Mouse (Mus musculus) midbrain, embryonic 14.5 days (tissue): ENCODE measurements around the gene Il12rb2. TPM values are rescaled to one million over a fixed set of nuclear protein-coding genes. Genes with fewer than 3 reads are reported as not detected.

Source experiments
- ATAC-seq: fragments of 200-750 bp; cut with Nextera tagmentation; 2 replicates; pipeline ENCODE4 v1.8.0; 2017; ENCODE audit warnings: moderate number of reproducible peaks, moderate library complexity; ENCODE audit not compliant: low FRiP score, low TSS enrichment
- DNase-seq: peaks from one replicate; pipeline ENCODE4 v3.0.0-alpha.2; 2015
- H3K27ac ChIP-seq: fragments of 300-500 bp; sonication (generic); replicated peaks from 2 replicates; pipeline ENCODE4 v1.5.1; 2014; ENCODE audit warnings: mild to moderate bottlenecking, low read depth, low read length, moderate library complexity
- H3K27me3 ChIP-seq: fragments of 300-500 bp; sonication (generic); 2 replicates; pipeline ENCODE4 v1.6.1; 2014; ENCODE audit warnings: low read length, control low read depth, mixed read lengths; ENCODE audit not compliant: control insufficient read depth, insufficient read depth
- H3K36me3 ChIP-seq: fragments of 300-500 bp; sonication (generic); 2 replicates; pipeline ENCODE4 v1.6.1; 2014; ENCODE audit warnings: low read length, control low read depth; ENCODE audit not compliant: control insufficient read depth, insufficient read depth
- H3K4me1 ChIP-seq: fragments of 300-500 bp; sonication (generic); 2 replicates; pipeline ENCODE4 v1.6.1; 2014; ENCODE audit warnings: mild to moderate bottlenecking, antibody characterized with exemption, low read length, control low read depth; ENCODE audit not compliant: control insufficient read depth, insufficient read depth
- H3K4me2 ChIP-seq: fragments of 300-500 bp; sonication (generic); 2 replicates; pipeline ENCODE4 v1.6.1; 2014; ENCODE audit warnings: mild to moderate bottlenecking, low read length, moderate library complexity
- H3K4me3 ChIP-seq: fragments of 300-500 bp; sonication (generic); replicated peaks from 2 replicates; pipeline ENCODE4 v1.5.1; 2014; ENCODE audit warnings: low read depth, low read length
- H3K9ac ChIP-seq: fragments of 300-500 bp; sonication (generic); replicated peaks from 2 replicates; pipeline ENCODE4 v1.6.1; 2014; ENCODE audit warnings: mild to moderate bottlenecking, low read length, moderate library complexity
- H3K9me3 ChIP-seq: fragments of 300-500 bp; sonication (generic); 2 replicates; pipeline ENCODE4 v1.6.1; 2016; ENCODE audit warnings: low read length, control low read depth, mixed read lengths; ENCODE audit not compliant: control insufficient read depth
- WGBS: fragments of 180-500 bp; shearing (Covaris S2); extraction: QIAGEN DNeasy Blood & Tissue Kit; methylation state at CpG from one replicate; pipeline ENCODE4 v1.1.7; 2014; 5-methylcytosine and 5-hydroxymethylcytosine counted together
- polyA plus RNA-seq: library from polyadenylated mRNA; unstranded; fragments of >200 nt; fragmentation: Nextera tagmentation; extraction: Ambion mirVana; gene quantifications from 2 replicates; pipeline ENCODE4 v1.2.1, GENCODE M21; 2014

Il12rb2 gene
- polyA plus RNA-seq, 1 experiment from 2014 or later: 0.14 TPM

DNA sequence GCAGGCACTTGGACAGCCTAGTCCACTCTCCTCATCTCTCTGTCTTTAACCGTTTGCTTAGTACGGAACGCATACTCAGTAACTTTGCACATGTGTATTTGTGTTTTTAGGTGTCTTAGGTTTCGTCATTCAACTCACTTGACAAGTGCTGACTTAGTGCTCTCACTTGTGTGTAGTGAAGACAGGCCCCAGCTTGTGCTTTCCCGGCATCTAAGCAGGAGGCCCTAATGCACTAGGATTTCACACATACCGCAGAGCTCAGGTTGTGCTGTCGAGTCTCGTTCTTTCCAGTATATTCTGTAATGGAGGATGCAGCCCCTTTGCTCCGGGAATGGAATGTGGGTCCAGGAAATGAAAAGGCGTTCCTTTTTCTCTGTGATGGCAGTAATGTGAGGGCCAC, 72.8 kb downstream of the Il12rb2 start:
- H3K4me3 ChIP-seq: no peak overlapping the region
- ATAC-seq (no peak), DNase-seq (no peak)
- no peak overlapping the region for H3K9ac ChIP-seq
- H3K27me3 ChIP-seq: no peaks in the 10 kb centered on the region
- H3K4me1 ChIP-seq: 0 out of 2 replicates have a peak, but pooled peaks cover 3% of the 10 kb centered on the region
- no peak overlapping the region for H3K27ac ChIP-seq
- no peak overlapping the region for H3K4me2 ChIP-seq
- 90% methylated on average over 10 of the region's 10 CpGs for WGBS
- no peaks in the 10 kb centered on the region for H3K9me3 ChIP-seq
- no peaks in the 10 kb centered on the region for H3K36me3 ChIP-seq

DNA sequence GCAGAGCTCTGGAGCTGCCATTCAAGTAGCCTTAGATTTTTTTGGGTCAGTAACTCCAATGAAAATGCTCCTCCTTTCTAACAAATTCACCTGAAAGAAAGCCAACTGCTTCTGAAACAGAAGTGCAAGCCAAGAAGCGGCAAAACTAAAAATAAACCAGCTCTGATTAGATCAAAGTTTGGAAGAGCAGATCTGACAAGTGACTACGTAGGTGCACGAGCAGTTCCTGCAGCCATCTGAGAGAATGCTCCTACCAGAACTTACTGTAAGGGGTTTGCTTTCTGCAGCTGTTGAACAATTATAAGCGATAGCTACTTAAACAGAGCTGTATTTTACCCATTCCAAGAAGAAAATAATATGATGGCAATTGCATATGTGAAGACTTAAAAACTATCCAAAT, 73.5 kb downstream of the Il12rb2 start:
- H3K9ac ChIP-seq: no peak overlapping the region
- H3K9me3 ChIP-seq: no peaks in the 10 kb centered on the region
- no peak overlapping the region for H3K4me3 ChIP-seq
- H3K27me3 ChIP-seq: no peaks in the 10 kb centered on the region
- 91% methylated on average over 4 of the region's 4 CpGs for WGBS
- ATAC-seq (no peak), DNase-seq (no peak)
- no peak overlapping the region for H3K4me2 ChIP-seq
- 0 out of 2 replicates have a peak, but pooled peaks cover 3% of the 10 kb centered on the region for H3K4me1 ChIP-seq
- no peaks in the 10 kb centered on the region for H3K36me3 ChIP-seq
- no peak overlapping the region for H3K27ac ChIP-seq

DNA sequence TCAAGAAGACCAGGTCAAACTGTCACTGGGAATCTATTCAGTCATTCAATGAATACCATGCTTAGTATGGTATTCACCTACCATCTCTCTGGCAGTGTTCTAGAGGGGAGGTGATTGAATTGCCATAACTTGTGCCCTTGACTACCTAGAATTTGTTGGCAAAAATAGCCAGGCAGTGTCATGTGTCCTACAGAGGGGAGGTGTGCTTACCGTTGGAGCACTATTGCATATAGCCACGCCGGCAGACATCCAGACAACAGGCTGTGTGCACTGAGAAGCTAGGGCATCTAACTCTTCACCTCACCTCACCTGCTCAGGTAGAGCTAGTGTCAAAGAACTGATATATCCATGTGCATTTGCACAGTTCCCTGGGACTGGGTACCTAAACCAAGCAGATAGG, 74.8 kb downstream of the Il12rb2 start:
- H3K9ac ChIP-seq: no peak overlapping the region
- 94% methylated on average over 3 of the region's 3 CpGs for WGBS
- H3K4me1 ChIP-seq: 0 out of 2 replicates have a peak, but pooled peaks cover 3% of the 10 kb centered on the region
- ATAC-seq (no peak), DNase-seq (no peak)
- H3K9me3 ChIP-seq: no peaks in the 10 kb centered on the region
- no peak overlapping the region for H3K27ac ChIP-seq
- no peaks in the 10 kb centered on the region for H3K36me3 ChIP-seq
- no peak overlapping the region for H3K4me2 ChIP-seq
- no peaks in the 10 kb centered on the region for H3K27me3 ChIP-seq
- no peak overlapping the region for H3K4me3 ChIP-seq

DNA sequence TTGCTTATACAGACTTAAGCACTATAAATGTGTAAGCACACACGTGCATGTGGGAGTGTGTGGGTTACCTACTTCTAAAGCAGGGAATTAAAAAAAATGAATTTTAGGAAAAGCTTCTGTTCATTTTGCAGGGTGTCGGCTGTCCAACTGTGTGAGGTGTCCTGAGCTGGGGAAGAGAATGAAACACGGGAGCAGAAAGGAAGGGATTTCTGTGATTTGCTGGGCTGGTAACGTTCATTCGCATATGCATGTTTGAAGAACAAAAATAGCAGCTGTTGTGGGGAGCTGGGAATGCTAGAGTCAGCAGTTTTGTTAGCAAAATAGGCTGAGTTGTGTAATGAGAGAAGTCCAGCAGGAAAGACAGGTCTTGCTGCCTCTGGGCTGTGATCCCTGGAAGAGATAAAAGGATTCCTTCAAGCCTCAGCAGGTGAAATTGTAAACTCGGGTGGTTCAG, 75.3 kb downstream of the Il12rb2 start:
- peak; percentile 14 for DNase-seq
- H3K4me2 ChIP-seq: no peak overlapping the region
- no peak for ATAC-seq
- no peaks in the 10 kb centered on the region for H3K36me3 ChIP-seq
- 56% methylated on average over 6 of the region's 6 CpGs for WGBS
- no peak overlapping the region for H3K27ac ChIP-seq
- H3K9me3 ChIP-seq: no peaks in the 10 kb centered on the region
- H3K27me3 ChIP-seq: no peaks in the 10 kb centered on the region
- no peak overlapping the region for H3K4me3 ChIP-seq
- H3K9ac ChIP-seq: no peak overlapping the region
- 0 out of 2 replicates have a peak, but pooled peaks cover 3% of the 10 kb centered on the region for H3K4me1 ChIP-seq

DNA sequence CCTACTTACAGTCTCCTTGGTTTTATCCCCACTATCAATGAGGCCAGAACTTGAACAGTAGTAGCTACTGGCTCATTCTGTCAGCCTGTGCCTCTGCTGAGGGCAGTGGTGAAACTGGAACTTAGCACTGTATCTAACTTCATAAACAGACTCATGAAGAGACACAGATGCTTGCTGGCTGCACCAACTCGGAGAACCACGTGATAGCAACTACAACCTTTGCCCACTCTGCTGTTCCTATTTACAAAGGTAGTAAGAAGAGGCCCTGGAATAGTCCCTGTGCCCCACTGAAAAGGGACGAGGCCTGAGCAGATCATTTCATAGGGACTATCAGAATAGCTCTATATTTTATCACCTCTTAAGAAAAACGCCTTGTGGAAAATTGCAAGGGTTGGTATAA, 75.7 kb downstream of the Il12rb2 start:
- 77% methylated on average over 4 of the region's 4 CpGs for WGBS
- ATAC-seq: no peak

DNA sequence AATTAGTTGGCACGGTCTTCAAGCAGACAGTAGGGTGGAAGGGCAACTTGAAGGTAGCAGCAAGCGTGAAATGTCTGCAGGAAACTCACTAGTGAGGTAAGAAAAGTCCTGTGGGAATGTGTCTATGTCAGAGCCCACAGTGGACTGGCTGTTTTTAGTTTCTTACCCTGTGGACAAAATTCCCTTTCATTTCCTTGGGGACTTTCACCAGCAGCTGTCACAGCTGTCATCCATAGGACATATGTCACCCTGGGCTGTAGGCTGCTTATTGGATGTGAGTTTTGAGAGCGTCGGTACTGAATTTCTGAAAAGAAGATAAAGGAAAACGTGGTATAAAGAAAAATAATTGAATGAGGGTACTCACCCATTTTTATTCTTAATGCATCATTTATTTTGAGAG, 77.2 kb downstream of the Il12rb2 start:
- Histone ChIP-seq H3K4me3 (no peak overlapping the region), H3K9ac (no peak overlapping the region), H3K27ac (no peak overlapping the region), H3K36me3 (no peaks in the 10 kb centered on the region), H3K27me3 (no peaks in the 10 kb centered on the region), H3K4me1 (0 out of 2 replicates have a peak, but pooled peaks cover 3% of the 10 kb centered on the region), H3K9me3 (no peaks in the 10 kb centered on the region), H3K4me2 (no peak overlapping the region)
- ATAC-seq: peak; percentile 55; the same call in 1 of the 2 replicates
- WGBS: 47% methylated on average over 5 of the region's 5 CpGs
- peak; percentile 13 for DNase-seq

More for the DNA sequence above, 75.7 kb downstream of the Il12rb2 start:
- H3K4me1 ChIP-seq: 0 out of 2 replicates have a peak, but pooled peaks cover 3% of the 10 kb centered on the region
- no peaks in the 10 kb centered on the region for H3K9me3 ChIP-seq
- H3K27me3 ChIP-seq: no peaks in the 10 kb centered on the region
- no peak overlapping the region for H3K27ac ChIP-seq
- DNase-seq: no peak
- H3K4me2 ChIP-seq: no peak overlapping the region
- no peak overlapping the region for H3K4me3 ChIP-seq
- no peak overlapping the region for H3K9ac ChIP-seq
- no peaks in the 10 kb centered on the region for H3K36me3 ChIP-seq

DNA sequence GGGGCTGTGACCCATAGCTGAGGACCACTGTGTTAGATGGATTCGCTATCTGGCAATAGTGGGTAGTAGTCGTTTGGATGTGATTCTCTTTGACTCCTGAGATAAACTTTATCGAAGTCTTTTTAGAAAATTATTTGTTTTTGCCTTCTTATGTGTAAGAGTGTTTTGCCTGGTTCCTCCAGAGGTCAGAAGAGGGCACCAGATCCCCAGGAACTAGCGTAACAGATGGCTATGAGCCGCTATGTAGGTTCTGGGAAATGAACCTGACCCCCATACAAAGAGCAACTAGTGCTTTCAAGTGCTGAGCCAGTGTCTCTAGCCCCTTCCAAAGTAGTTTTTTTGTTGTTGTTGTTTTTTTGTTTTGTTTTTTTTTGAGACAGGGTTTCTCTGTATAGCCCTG, 79.9 kb downstream of the Il12rb2 start:
- H3K9ac ChIP-seq: no peak overlapping the region
- DNase-seq (no peak), ATAC-seq (no peak)
- H3K27ac ChIP-seq: no peak overlapping the region
- no peaks in the 10 kb centered on the region for H3K9me3 ChIP-seq
- 63% methylated on average over 5 of the region's 5 CpGs for WGBS
- no peaks in the 10 kb centered on the region for H3K36me3 ChIP-seq
- no peak overlapping the region for H3K4me3 ChIP-seq
- 0 out of 2 replicates have a peak, but pooled peaks cover 3% of the 10 kb centered on the region for H3K4me1 ChIP-seq
- H3K27me3 ChIP-seq: no peaks in the 10 kb centered on the region
- no peak overlapping the region for H3K4me2 ChIP-seq

DNA sequence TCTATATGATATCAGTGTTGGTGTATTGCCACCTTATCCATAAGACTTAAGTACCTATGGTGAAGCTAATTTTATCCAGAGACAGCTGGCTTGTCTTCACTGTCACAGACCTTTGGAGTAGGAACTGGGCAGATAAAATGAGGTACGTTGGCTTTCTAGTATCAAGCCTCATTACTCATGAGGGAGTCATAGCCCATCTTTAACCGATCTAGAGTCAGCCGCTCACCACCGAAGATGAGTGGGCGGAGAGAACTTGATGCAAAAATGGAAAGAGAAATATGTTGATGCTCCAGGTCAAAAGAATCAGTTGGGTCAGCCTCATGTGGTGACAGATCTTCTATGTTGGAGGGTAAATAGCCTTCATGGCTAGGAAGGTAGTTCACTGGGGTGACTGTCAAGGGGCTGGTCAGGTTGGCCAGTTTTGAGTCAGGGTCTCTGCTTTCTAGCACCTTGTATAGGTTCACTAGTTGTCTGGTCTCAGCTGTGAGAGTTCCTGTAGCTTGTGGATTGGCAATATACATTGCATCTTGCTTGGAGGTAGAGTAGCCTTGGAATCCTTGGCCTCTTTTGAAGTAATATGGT, 83.9 kb downstream of the Il12rb2 start:
- Histone ChIP-seq H3K36me3 (peaks cover 5% of the 10 kb centered on the region), H3K27ac (no peak overlapping the region), H3K4me3 (no peak overlapping the region), H3K9me3 (no peaks in the 10 kb centered on the region), H3K4me2 (no peak overlapping the region), H3K27me3 (no peaks in the 10 kb centered on the region), H3K4me1 (no peaks in the 10 kb centered on the region), H3K9ac (no peak overlapping the region)
- no peak for ATAC-seq
- no peak for DNase-seq
- whole genome bisulfite sequencing: 93% methylated on average over 5 of the region's 5 CpGs

DNA sequence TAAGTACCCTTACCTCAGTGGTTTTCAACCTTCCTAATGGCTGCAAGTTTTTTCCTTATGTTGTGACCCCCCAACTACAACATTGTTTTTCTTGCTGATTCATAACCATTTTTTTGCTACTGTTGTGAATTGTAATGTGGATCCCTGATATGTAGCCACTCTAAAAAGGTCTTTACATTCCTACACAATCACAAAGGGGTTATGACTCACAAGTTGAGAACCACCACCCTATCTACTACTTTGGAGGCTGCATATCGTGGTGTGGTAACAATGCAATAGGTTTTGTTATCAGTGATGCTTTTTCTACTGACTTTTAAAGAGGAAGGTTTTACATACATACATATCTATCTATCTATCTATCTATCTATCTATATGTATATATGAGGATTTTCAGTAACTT, 93.1 kb downstream of the Il12rb2 start:
- Histone ChIP-seq H3K9ac (no peak overlapping the region), H3K4me1 (no peaks in the 10 kb centered on the region), H3K4me2 (no peak overlapping the region), H3K27ac (no peak overlapping the region), H3K4me3 (no peak overlapping the region), H3K9me3 (no peaks in the 10 kb centered on the region), H3K36me3 (peaks cover 54% of the 10 kb centered on the region), H3K27me3 (no peaks in the 10 kb centered on the region)
- WGBS: 96% methylated on average over 1 of the region's 1 CpGs
- no peak for DNase-seq
- ATAC-seq: no peak
